Mouse (Mus musculus) spleen, adult 2 months (tissue): ENCODE measurements around the gene Hormad2. TPM values are rescaled to one million over a fixed set of nuclear protein-coding genes. Genes with fewer than 3 reads are reported as not detected.

Source experiments
- DNase-seq, 2 experiments: peaks; one replicate each; pipeline versions ENCODE4 v3.0.0 to v3.0.0-alpha.2; 2012 to 2021; ENCODE audit warnings: low spot score in 2 of 2, low read depth in 1 of 2
- H3K27ac ChIP-seq: fragments of 200-500 bp; 2 replicates; pipeline ENCODE4 v1.5.1; 2012; ENCODE audit warnings: low read length, inconsistent platforms; ENCODE audit not compliant: insufficient read depth
- H3K27me3 ChIP-seq: fragments of 200-500 bp; 2 replicates; pipeline ENCODE4 v1.6.1; 2012; ENCODE audit warnings: mild to moderate bottlenecking, moderate library complexity, low read length, inconsistent platforms; ENCODE audit not compliant: control insufficient read depth, insufficient read depth
- H3K36me3 ChIP-seq: fragments of 200-500 bp; 2 replicates; pipeline ENCODE4 v1.6.1; 2012; ENCODE audit warnings: mild to moderate bottlenecking, low read length, inconsistent platforms; ENCODE audit not compliant: control insufficient read depth, insufficient read depth
- H3K4me1 ChIP-seq: fragments of 200-500 bp; 2 replicates; pipeline ENCODE4 v1.6.1; 2011; ENCODE audit warnings: inconsistent platforms; ENCODE audit not compliant: control insufficient read depth, insufficient read depth, insufficient read length
- H3K4me3 ChIP-seq: fragments of 200-500 bp; 2 replicates; pipeline ENCODE4 v1.5.1; 2011; ENCODE audit warnings: mild to moderate bottlenecking, inconsistent platforms; ENCODE audit not compliant: insufficient read depth, insufficient read length; ENCODE audit errors: extremely low read depth
- CTCF ChIP-seq: fragments of 200-500 bp; IDR thresholded peaks from 2 replicates; pipeline ENCODE4 v1.5.1; 2011; ENCODE audit warnings: mild to moderate bottlenecking, inconsistent platforms; ENCODE audit not compliant: insufficient read depth, insufficient read length, insufficient replicate concordance; ENCODE audit errors: extremely low read depth
- POLR2A ChIP-seq: fragments of 200-500 bp; IDR thresholded peaks from 2 replicates; pipeline ENCODE4 v1.6.1; 2011; ENCODE audit warnings: low read depth, low read length, inconsistent platforms
- WGBS: fragments of 180-500 bp; shearing (Covaris S2); methylation state at CpG from one replicate; pipeline ENCODE4 v1.1.7; 2018; 5-methylcytosine and 5-hydroxymethylcytosine counted together
- polyA plus RNA-seq: library from polyadenylated mRNA; depleted of rRNA; stranded (reverse); fragments of >200 nt; gene quantifications from 2 replicates; pipeline ENCODE4 v1.2.3, GENCODE M21; 2012

Gene Hormad2
- polyA plus RNA-seq, 1 experiment = 0.05 TPM

DNA sequence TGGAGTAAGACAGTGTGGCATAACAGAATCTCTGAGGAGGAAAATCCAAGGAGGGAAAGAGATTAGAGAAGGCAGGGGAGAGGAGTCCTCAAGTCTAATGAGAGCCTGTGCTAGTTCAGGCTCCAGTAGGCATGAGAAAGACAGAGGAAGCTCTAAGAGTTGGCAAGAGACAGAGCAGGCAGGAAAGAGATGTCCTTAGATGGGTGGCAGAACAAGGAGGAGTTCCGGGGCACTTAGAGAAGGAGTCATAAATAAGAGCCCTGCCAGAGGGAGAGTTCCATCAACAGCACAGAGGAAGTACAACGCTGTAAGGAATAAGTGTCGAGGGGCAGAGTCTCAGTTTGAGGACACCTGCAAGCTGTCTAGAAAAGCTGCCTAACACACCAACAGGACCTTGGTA, 122.9 kb downstream of the Hormad2 start:
- no peaks in the 10 kb centered on the region for H3K4me1 ChIP-seq
- 9% methylated on average over 3 of the region's 3 CpGs for WGBS
- no peak overlapping the region for H3K4me3 ChIP-seq
- no peaks in the 10 kb centered on the region for H3K27me3 ChIP-seq
- no peak overlapping the region for H3K27ac ChIP-seq
- DNase-seq = no peak
- TF ChIP-seq POLR2A (no peak), CTCF (no peak)
- no peaks in the 10 kb centered on the region for H3K36me3 ChIP-seq

DNA sequence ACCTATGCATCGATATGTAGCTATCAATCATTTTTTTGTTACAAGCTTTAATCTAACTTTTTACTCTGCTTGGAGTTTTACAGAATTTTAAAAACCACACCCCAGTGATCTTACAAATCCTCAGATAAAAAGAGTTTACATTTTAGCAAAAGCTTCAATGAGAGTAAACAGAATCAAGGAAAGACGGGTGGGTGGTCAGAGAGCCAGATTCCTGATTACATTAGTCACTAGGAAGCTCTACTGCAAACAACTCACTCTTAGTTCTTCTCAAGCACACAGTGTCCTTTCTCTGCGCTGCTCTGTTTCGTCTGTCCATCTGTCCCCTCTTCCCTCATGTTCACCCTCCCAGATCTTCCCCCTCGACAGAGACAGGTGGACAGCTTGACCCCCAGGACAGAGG, 123.6 kb downstream of the Hormad2 start:
- H3K4me1 ChIP-seq = no peaks in the 10 kb centered on the region
- no peak overlapping the region for H3K27ac ChIP-seq
- WGBS = 87% methylated on average over 5 of the region's 5 CpGs
- no peak for DNase-seq
- H3K27me3 ChIP-seq = no peaks in the 10 kb centered on the region
- no peaks in the 10 kb centered on the region for H3K36me3 ChIP-seq
- TF ChIP-seq POLR2A (no peak), CTCF (no peak)
- H3K4me3 ChIP-seq = no peak overlapping the region

DNA sequence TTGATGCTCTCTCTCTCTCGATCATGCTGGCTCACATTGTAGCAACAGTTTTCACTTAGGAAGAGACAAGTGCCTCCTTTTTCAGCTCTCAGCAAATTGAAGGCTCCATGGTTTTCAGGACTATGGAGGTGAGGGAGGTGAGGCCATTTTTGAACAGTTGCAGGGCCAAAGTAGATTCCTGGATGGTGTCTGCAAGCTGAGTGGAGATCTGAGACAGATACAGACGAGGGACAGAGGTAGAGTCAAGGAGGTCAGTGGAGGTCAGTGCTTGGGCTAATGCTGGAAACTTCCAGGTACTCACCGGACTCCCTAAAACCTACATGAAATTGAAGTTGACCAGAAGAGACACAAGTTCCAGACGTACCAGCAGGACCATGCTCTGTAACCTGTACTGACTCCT, 128.7 kb downstream of the Hormad2 start:
- Histone ChIP-seq H3K4me1 (no peaks in the 10 kb centered on the region), H3K27ac (no peak overlapping the region), H3K27me3 (no peaks in the 10 kb centered on the region), H3K36me3 (no peaks in the 10 kb centered on the region), H3K4me3 (no peak overlapping the region)
- WGBS = 79% methylated on average over 4 of the region's 4 CpGs
- TF ChIP-seq CTCF (no peak), POLR2A (no peak)
- no peak for DNase-seq

DNA sequence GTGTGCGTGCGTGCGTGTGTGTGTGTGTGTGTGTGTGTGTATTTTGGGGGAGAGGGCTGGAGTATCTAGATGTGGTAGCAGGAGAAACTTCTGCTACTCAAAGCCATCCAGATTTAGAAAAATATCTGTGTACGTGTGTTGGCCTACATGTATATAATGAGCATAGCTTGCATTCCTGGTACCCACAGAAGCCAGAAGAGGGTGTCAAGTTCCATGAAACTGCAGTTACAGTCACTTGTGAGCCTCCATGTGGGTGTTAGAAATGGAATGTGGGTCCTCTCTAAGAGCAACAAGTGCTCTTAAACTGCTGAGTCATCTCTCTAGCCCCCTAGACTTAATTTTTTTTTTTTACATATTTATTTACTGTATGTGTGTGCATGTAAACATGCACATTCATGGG, 130.6 kb downstream of the Hormad2 start:
- Histone ChIP-seq H3K4me1 (no peaks in the 10 kb centered on the region), H3K27ac (no peak overlapping the region), H3K36me3 (no peaks in the 10 kb centered on the region), H3K4me3 (no peak overlapping the region), H3K27me3 (no peaks in the 10 kb centered on the region)
- 90% methylated on average over 4 of the region's 4 CpGs for WGBS
- DNase-seq = no peak
- no peak for TF ChIP-seq POLR2A
- no peak for TF ChIP-seq CTCF

DNA sequence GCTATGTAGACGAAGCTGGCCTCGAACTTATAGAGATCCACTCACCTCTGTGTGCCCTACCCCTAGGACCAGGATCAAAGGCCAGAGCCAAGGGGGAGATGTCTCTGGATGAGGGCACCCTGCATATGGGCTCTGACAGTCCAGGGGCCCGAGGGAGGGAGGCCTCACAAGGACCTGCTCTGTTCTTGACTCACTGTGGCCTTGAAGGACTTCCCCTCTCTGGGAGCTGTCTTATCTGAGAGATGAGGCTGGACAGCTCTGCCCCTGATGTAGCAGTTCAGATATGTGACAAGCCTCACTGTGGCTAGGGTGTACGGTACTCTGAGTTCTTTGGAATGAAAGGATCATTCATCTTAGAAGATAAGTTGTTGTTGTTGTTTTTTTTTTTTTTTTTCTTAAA, 131.3 kb downstream of the Hormad2 start:
- Histone ChIP-seq H3K36me3 (no peaks in the 10 kb centered on the region), H3K4me1 (no peaks in the 10 kb centered on the region), H3K27me3 (no peaks in the 10 kb centered on the region), H3K4me3 (no peak overlapping the region), H3K27ac (no peak overlapping the region)
- DNase-seq = no peak
- TF ChIP-seq POLR2A (no peak), CTCF (no peak)
- 87% methylated on average over 4 of the region's 4 CpGs for WGBS

DNA sequence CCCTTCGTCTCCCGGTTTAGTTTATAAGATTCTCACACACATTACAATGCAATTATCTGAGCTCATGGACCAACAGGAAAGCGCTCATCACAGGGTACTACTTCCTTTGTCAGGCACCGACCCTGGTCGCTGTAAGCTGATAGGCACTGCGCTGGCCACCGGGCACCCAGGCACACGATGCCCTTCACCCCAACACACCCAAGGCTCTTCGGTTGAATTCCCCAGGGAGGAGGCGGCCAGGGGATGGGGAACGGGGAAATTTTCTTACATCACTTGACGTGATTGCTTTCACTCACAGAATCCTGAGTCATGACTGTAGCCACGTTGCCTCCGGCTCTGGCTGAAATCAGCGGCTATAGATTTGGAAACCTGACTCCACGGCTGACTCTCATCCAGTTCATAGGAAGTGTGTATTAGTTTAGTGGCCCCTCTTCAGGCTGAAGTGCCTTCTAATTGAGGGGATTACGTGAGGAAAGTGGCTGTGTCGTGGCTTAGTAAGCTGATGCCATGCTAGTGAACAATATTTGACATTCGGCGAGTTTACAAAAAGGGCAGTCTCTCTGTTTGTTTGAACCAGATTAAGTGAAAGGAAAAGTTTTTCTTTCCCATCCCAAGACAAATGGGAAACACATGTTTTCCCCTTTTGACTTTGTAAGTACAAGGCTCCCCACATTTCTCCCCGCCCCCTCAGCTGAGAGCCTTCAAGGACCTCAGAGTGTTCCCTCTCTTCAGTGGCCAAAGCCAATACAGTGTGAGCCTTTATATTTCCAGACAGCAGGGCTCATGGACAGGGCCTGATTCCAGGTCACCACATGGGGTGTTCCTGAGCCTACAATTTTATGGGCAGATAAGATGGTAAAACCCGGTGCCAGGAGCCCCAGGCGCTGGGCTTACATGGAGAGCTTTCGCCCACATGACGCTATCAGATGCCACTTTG, 132.1 kb downstream of the Hormad2 start:
- DNase-seq = no peak
- no peak for TF ChIP-seq POLR2A
- TF ChIP-seq CTCF = no peak
- no peak overlapping the region for H3K4me3 ChIP-seq
- H3K27ac ChIP-seq = no peak overlapping the region
- 72% methylated on average over 25 of the region's 25 CpGs for WGBS
- no peaks in the 10 kb centered on the region for H3K4me1 ChIP-seq
- no peaks in the 10 kb centered on the region for H3K36me3 ChIP-seq
- H3K27me3 ChIP-seq = no peaks in the 10 kb centered on the region

DNA sequence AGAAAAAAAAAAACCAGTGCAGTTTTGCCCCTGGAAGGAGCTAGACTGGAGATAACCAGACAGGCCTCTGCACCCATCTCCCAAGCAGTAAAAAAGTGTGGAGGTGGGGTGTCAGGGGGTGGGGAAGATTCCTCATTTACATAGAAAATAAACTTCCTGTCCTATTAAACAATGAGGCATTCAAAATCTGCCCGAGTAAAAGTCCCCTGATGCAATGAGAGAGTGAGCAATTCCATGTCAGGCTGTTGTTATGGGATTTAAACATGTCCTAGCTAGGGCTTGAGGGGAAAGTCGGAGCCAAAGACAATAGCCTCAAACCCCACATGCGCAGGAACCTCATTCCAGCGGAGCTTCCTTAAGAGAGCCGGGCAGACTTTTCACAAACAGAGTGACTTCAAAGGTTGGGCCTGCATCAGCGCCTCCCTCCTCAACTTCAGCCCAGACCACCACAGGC, 132.8 kb downstream of the Hormad2 start:
- 78% methylated on average over 6 of the region's 6 CpGs for WGBS
- no peak for DNase-seq
- Histone ChIP-seq H3K4me1 (no peaks in the 10 kb centered on the region), H3K27me3 (no peaks in the 10 kb centered on the region), H3K36me3 (no peaks in the 10 kb centered on the region), H3K27ac (no peak overlapping the region), H3K4me3 (no peak overlapping the region)
- TF ChIP-seq CTCF (no peak), POLR2A (no peak)
